Mouse (Mus musculus) brain, embryonic 14.5 days (tissue): ENCODE measurements around the gene Arl1.

ENCODE experiments used
- CTCF ChIP-seq: fragments of 200-500 bp; IDR thresholded peaks from 2 replicates; pipeline ENCODE4 v1.5.1; 2012; ENCODE audit warnings: inconsistent platforms, mild to moderate bottlenecking, moderate library complexity, borderline replicate concordance; ENCODE audit not compliant: insufficient read depth, insufficient read length; ENCODE audit errors: extremely low read depth
- POLR2A ChIP-seq: fragments of 200-500 bp; IDR thresholded peaks from 2 replicates; pipeline ENCODE4 v1.6.1; 2012; ENCODE audit warnings: mild to moderate bottlenecking, inconsistent platforms, borderline replicate concordance; ENCODE audit not compliant: poor library complexity, insufficient read depth, insufficient read length, severe bottlenecking; ENCODE audit errors: extremely low read depth

DNA sequence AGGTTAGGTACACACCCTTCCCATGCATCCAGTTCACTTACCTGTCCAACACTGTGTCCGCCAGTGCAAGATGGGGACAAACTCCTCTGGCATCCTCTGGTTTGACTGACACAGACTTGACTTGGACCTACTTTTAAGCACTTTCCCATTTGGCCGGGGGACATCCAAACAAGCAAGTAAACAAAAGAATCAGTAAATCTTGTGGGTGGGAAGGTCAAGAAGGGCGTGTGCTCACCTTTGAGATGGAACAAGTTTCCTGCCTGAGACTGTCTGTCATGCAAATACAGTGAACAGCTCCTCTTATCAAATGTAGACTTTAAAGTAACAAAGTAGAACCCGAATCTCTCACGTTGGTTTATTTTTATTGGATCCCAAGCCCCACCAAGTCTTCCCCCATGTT, 45.7 kb upstream of the Arl1 start, which contains the start of gene Spic:
- TF ChIP-seq CTCF = no peak
- no peak for TF ChIP-seq POLR2A
